Mouse (Mus musculus): Measurements from ENCODE around the gene Gm5431. TPM values are rescaled to one million over a fixed set of nuclear protein-coding genes. Genes with fewer than 3 reads are reported as not detected.
"Not testable (repeated sequence)": the region's sequence is repeated elsewhere in the genome, so short reads cannot be mapped to it uniquely, and the experiment has no call there.

The Gm5431 gene
- polyA plus RNA-seq (2015; fragmentation: Nextera tagmentation; extraction: Ambion mirVana): 0.37 and 0.57 TPM in 2 replicates

DNA sequence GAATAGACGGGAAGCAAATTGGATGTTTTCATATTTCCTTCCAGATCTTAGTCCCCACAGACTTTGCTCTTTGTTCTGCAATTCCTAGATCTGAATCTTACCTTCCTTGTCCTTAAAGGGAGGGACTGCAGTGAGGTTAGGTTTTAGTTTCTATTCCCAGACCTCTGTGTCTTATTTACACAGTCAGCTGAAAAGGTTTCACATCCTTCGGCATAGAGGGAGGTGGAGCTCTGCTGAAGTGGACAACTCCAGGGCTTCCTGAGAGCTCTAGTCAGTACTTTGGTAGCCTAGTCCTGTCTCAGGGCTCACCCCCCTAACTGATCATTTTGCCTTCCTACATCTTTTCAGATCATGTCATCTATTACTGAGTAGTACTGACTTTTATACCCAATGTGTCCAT lies at the start of gene Gm5431:
TSS of gene Gm5431 (minus strand) at position 194 of the 400 bp plus-strand sequence.
- Histone ChIP-seq H3K4me3 (ENCODE audit: low read depth, low read length) (no peak within 1 kb of the TSS), H3K9me3 (ENCODE audit: low read length) (no peaks in the 10 kb centered on the region), H3K4me1 (ENCODE audit: insufficient read depth, low read depth, low read length) (peaks cover 5% of the 10 kb centered on the region; the same call in 1 of the 2 replicates), H3K36me3 (ENCODE audit: insufficient read depth, low read length) (no peaks in the 10 kb centered on the region), H3K9ac (replicated peaks; ENCODE audit: low read depth) (no peak within 1 kb of the TSS), H3K27me3 (replicated peaks; ENCODE audit: insufficient read depth, low read length) (no peaks in the 10 kb centered on the region), H3K27ac (ENCODE audit: low read length) (no peak within 1 kb of the TSS), H3K4me2 (replicated peaks; ENCODE audit: low read depth, low read length) (no peak within 1 kb of the TSS)
- 31% methylated on average over 2 of the region's 2 CpGs for WGBS
- peak; percentile 54 for DNase-seq (ENCODE audit: low spot score)
- TF ChIP-seq EP300 (IDR thresholded peaks at IDR 0.05): no peak
- TF ChIP-seq CTCF (IDR thresholded peaks at IDR 0.05): no peak
- ATAC-seq: no peak

DNA sequence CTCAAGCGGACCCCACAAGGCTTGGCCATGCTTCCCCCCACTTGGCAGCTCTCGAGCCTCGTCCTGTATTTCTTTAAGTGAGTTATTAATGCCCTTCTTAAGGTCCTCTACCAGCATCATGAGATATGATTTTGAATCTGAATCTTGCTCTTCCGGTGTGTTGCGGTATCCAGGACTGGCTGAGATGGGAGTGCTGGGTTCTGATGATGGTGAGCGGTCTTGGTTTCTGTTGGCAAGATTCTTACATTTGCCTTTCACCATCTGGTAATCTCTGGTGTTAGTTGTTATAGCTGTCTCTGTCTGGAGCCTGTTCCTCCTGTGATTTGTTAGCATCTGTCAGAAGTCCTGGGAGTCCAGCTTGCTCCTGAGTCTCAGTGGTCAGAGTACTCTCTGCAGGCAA lies 44.1 kb upstream of the Gm5431 start, which contains the start of gene Psme2b:
TSS of gene Psme2b (minus strand) at position 101 of the 400 bp plus-strand sequence.
- ATAC-seq: not testable (repeated sequence)

GRCm38 (mm10) chr11:48939286-48939685 lies 37.3 kb upstream of the Gm5431 start:
- not testable (repeated sequence) for DNase-seq (ENCODE audit: low spot score); H3K27ac ChIP-seq (ENCODE audit: low read length); H3K4me1 ChIP-seq (ENCODE audit: insufficient read depth, low read depth, low read length); H3K9ac ChIP-seq (replicated peaks; ENCODE audit: low read depth); H3K9me3 ChIP-seq (ENCODE audit: low read length); H3K36me3 ChIP-seq (ENCODE audit: insufficient read depth, low read length); H3K4me3 ChIP-seq (ENCODE audit: low read depth, low read length); H3K27me3 ChIP-seq (replicated peaks; ENCODE audit: insufficient read depth, low read length); H3K4me2 ChIP-seq (replicated peaks; ENCODE audit: low read depth, low read length)
- ATAC-seq: peak; percentile 84

More for the DNA sequence above, 44.1 kb upstream of the Gm5431 start, which contains the start of gene Psme2b:
- not testable (repeated sequence) for DNase-seq (ENCODE audit: low spot score); H3K4me2 ChIP-seq (replicated peaks; ENCODE audit: low read depth, low read length); H3K9me3 ChIP-seq (ENCODE audit: low read length); H3K4me1 ChIP-seq (ENCODE audit: insufficient read depth, low read depth, low read length); H3K27me3 ChIP-seq (replicated peaks; ENCODE audit: insufficient read depth, low read length); H3K36me3 ChIP-seq (ENCODE audit: insufficient read depth, low read length); H3K27ac ChIP-seq (ENCODE audit: low read length); H3K4me3 ChIP-seq (ENCODE audit: low read depth, low read length); H3K9ac ChIP-seq (replicated peaks; ENCODE audit: low read depth)
- 88% methylated on average over 6 of the region's 6 CpGs for WGBS

DNA sequence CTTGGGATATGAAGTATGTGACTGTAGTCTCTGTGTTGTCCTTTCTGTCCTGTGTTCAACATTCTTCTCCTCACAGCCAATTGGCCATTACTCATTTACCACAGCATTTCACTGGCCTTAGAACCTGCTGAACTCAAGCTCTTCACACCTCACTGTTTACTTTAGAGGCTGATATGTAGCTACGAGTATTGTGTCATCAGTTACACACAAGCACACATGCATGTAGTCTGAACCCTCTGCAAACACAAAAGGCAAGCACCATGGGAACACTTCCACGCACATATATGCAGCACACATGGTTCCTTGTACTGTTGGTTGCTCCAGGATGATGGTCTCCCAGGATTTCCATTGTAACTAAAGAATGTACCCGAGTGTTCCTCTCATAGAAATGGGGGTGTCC lies 33.3 kb upstream of the Gm5431 start:
- H3K27me3 ChIP-seq (replicated peaks; ENCODE audit: insufficient read depth, low read length); ATAC-seq: not testable (repeated sequence)
- WGBS: no CpG with 5 or more reads among the region's 3 CpGs

DNA sequence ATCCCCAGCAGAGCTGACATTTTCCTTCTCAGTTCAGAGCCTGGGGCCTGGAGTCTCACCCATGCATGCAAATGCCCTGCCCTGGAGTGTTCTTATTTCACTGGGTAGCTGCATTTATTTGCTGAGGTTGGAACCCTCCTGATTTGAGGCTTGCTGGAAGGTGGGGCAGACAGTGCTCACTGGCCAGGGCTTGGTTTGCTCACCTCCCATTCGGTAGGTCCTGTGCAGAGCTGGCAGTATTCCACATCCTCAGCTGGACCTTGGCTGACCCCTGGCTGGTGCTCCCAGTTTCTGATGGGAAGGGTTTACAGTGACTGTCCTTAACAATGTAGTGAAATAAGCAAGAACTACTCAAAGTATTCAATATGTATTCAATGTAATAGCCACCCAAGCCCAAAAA lies 31.9 kb upstream of the Gm5431 start:
- H3K9me3 ChIP-seq (ENCODE audit: low read length); H3K36me3 ChIP-seq (ENCODE audit: insufficient read depth, low read length); H3K4me2 ChIP-seq (replicated peaks; ENCODE audit: low read depth, low read length); DNase-seq (ENCODE audit: low spot score); H3K4me3 ChIP-seq (ENCODE audit: low read depth, low read length); H3K9ac ChIP-seq (replicated peaks; ENCODE audit: low read depth); H3K27ac ChIP-seq (ENCODE audit: low read length); H3K4me1 ChIP-seq (ENCODE audit: insufficient read depth, low read depth, low read length); H3K27me3 ChIP-seq (replicated peaks; ENCODE audit: insufficient read depth, low read length): not testable (repeated sequence)
- 14% methylated on average over 1 of the region's 1 CpGs for WGBS
- ATAC-seq: peak; percentile 71

More for the DNA sequence above, 33.3 kb upstream of the Gm5431 start:
- not testable (repeated sequence) for H3K4me3 ChIP-seq (ENCODE audit: low read depth, low read length); H3K27ac ChIP-seq (ENCODE audit: low read length); H3K9me3 ChIP-seq (ENCODE audit: low read length); H3K4me2 ChIP-seq (replicated peaks; ENCODE audit: low read depth, low read length); H3K4me1 ChIP-seq (ENCODE audit: insufficient read depth, low read depth, low read length); H3K36me3 ChIP-seq (ENCODE audit: insufficient read depth, low read length); DNase-seq (ENCODE audit: low spot score); H3K9ac ChIP-seq (replicated peaks; ENCODE audit: low read depth)

DNA sequence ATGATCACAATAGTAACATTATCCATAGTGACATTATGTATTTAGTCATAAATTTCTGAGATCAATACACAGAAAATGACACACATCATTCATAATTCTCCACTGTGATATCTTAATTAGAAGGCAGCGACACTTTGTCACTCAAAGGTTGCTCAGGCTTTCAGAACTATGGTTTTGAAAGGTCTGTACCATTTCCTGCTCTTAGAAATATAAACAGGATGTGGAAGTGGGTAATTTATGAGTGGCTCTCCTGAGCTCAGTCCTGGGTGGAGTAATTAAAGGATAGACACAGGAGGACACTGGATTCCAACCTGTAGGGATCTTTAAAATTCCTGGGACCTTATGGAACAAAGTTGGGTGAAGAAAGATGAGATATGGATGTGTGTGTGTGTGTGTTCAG lies 31.4 kb upstream of the Gm5431 start:
- 38% methylated on average over 1 of the region's 1 CpGs for WGBS
- not testable (repeated sequence) for H3K4me1 ChIP-seq (ENCODE audit: insufficient read depth, low read depth, low read length); H3K9ac ChIP-seq (replicated peaks; ENCODE audit: low read depth); H3K27ac ChIP-seq (ENCODE audit: low read length); H3K36me3 ChIP-seq (ENCODE audit: insufficient read depth, low read length); H3K9me3 ChIP-seq (ENCODE audit: low read length); H3K4me3 ChIP-seq (ENCODE audit: low read depth, low read length); H3K27me3 ChIP-seq (replicated peaks; ENCODE audit: insufficient read depth, low read length); H3K4me2 ChIP-seq (replicated peaks; ENCODE audit: low read depth, low read length)
- peak; percentile 9 for DNase-seq (ENCODE audit: low spot score)
- ATAC-seq: peak; percentile 38; the same call in 1 of the 2 replicates

DNA sequence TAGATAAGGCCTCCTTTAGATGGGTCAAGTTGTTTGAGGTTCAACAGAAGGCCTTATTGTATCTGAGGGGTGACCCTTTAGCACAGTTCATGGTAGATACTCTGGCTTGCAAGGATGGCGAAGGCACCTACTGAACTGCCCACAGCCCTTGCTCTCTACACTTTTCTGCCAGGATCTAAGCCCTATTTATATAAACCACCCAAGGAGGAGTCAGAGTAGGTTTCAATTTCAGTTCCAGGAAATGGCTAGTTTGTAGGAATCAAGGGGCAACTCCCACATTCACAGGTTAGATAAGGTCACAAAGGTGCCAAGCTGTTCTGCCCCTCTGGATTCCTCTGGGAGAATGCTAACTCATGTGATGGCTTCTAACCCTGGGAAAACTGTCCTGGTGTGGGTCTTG lies 26.1 kb upstream of the Gm5431 start:
- H3K9ac ChIP-seq (replicated peaks; ENCODE audit: low read depth); ATAC-seq; H3K9me3 ChIP-seq (ENCODE audit: low read length); H3K4me1 ChIP-seq (ENCODE audit: insufficient read depth, low read depth, low read length); H3K4me3 ChIP-seq (ENCODE audit: low read depth, low read length); DNase-seq (ENCODE audit: low spot score); H3K27me3 ChIP-seq (replicated peaks; ENCODE audit: insufficient read depth, low read length); H3K27ac ChIP-seq (ENCODE audit: low read length); H3K36me3 ChIP-seq (ENCODE audit: insufficient read depth, low read length); H3K4me2 ChIP-seq (replicated peaks; ENCODE audit: low read depth, low read length): not testable (repeated sequence)
- 72% methylated on average over 1 of the region's 1 CpGs for WGBS

- H3K4me3 ChIP-seq (ENCODE audit: low read depth, low read length); H3K4me1 ChIP-seq (ENCODE audit: insufficient read depth, low read depth, low read length); H3K4me2 ChIP-seq (replicated peaks; ENCODE audit: low read depth, low read length); ATAC-seq; H3K9me3 ChIP-seq (ENCODE audit: low read length); H3K27me3 ChIP-seq (replicated peaks; ENCODE audit: insufficient read depth, low read length); H3K27ac ChIP-seq (ENCODE audit: low read length); H3K36me3 ChIP-seq (ENCODE audit: insufficient read depth, low read length); H3K9ac ChIP-seq (replicated peaks; ENCODE audit: low read depth); DNase-seq (ENCODE audit: low spot score): not testable (repeated sequence)
Measured at GRCm38 (mm10) chr11:48926437-48926836, 24.4 kb upstream of the Gm5431 start.

DNA sequence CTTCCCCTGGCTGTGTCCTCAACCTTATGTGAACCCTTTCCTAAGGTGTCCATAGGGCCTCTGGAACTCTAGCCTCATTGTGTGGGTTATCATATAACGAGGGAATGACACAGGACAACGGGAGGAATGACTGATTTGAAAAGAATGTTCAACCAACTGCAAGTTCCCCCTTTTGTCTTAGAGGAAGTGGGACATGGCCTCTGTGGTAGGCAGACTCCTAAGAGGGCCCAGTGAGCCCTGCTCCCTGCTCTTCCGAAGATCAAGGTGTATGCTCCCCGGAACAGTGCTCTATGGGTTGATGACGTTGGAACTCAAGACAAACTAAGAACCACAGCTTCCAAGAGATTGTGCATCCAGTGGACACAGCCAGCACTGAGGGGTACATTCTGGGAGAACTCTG lies 21.8 kb upstream of the Gm5431 start:
- ATAC-seq; H3K27ac ChIP-seq (ENCODE audit: low read length); H3K9me3 ChIP-seq (ENCODE audit: low read length); H3K9ac ChIP-seq (replicated peaks; ENCODE audit: low read depth); H3K27me3 ChIP-seq (replicated peaks; ENCODE audit: insufficient read depth, low read length); H3K4me3 ChIP-seq (ENCODE audit: low read depth, low read length); H3K36me3 ChIP-seq (ENCODE audit: insufficient read depth, low read length); H3K4me1 ChIP-seq (ENCODE audit: insufficient read depth, low read depth, low read length); H3K4me2 ChIP-seq (replicated peaks; ENCODE audit: low read depth, low read length); DNase-seq (ENCODE audit: low spot score): not testable (repeated sequence)
- WGBS: 72% methylated on average over 5 of the region's 5 CpGs

Measured in lung, postnatal 0 days (tissue).